Mouse (Mus musculus): ENCODE data around the gene 1700025G04Rik.
"Not testable (repeated sequence)": the region's sequence is repeated elsewhere in the genome, so short reads cannot be mapped to it uniquely, and the experiment has no call there.

The 1700025G04Rik gene

DNA sequence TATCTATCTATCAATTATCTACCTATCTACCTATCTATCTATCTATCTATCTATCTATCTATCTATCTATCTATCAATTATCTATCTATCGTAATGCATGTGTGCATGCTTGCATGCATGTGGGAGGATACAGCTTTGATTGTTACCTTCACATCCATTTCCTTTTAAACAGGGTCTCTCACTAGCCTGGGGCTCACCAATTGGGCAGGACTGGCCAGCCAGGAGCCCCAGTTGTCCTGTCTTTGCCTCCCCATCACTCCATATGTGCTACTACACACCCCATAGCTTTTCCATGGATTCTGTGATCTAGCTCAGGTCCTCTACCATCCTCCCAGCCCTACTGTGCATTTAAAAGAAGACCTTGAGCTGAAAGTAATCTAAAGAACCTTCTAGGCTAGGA, 231.5 kb downstream of the 1700025G04Rik start:
- DNase-seq (ENCODE audit: low spot score in 2 of 2) = peak in 1 of 2 experiments; percentile 8

DNA sequence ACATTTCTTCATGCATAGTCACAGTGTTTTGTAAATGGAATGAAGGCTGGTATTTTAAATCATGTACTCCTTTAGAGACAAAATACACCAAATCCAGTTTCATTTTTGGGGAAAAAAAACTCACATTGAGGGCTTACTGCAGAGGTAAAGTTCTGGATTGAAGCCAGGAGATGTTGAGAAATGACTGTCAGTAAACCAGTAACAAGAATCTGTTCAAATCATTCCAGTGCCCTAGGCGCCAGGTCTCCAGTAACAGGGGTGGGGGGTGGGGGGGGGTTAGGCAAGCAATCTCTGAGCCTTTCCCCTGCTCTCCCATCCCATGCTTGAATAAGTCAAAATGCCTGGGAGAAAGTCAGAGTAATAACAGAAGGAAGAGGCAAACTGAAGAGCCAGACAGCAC, 234.4 kb downstream of the 1700025G04Rik start:
- no peak for DNase-seq (ENCODE audit: low spot score in 2 of 2)

DNA sequence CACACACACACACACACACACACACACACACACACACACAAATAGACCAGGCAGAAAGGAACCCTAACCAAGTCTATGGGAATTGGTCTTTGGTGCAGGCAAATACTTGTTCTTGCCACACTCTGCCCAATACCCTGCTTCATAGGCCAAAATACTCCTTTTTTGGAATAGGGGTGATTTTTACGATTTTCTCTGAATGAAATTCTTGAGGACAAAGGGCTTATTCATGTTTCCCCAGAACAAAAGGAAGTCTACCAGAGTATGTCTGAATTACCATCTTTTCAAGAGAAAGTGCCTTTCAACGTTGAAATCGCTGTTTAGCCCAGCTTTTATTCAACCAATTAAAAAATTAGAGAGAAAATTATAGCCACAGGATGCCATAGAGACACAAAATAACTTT, 237.9 kb downstream of the 1700025G04Rik start:
- no peak for DNase-seq (ENCODE audit: low spot score in 2 of 2)

DNA sequence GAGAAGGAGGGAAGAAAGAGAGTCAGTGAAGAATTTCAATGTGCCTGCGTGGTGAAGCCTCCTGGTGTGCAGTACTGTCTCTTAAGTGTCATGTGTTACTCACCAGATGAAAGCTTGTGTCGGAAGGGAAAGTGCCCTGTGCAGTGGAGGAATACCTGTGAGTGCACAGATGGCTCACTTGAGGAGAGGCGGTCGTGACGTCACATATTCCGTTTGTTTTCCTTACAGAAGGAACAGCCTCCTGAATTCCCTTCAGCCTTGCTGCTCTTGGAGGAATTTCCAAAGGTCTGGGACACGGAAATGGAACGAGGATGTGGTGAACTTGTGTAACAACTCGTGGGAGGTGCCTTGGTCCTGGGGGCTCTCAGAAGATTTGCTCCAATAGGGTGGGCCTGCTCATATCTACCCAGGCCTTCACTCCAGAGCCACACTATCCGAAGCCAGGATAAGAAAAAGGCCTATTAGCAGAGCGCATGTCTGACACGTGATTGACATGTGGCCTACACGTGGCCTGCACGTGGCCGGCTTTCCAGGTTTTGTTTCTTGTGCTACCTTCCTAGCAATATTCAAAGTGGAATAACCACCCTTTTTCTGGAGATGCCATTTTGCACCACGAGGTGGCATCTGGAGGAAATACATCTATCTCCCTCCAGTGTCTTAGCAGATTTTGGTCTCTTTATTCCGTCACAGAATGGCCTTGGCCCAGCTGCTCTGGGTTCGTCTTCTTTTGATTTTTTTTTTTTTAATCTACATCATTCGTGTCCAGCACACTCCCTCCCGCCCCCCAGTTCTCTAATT, 238.7 kb downstream of the 1700025G04Rik start:
- DNase-seq (ENCODE audit: low spot score in 2 of 2) = peak in 1 of 2 experiments; percentile 54

DNA sequence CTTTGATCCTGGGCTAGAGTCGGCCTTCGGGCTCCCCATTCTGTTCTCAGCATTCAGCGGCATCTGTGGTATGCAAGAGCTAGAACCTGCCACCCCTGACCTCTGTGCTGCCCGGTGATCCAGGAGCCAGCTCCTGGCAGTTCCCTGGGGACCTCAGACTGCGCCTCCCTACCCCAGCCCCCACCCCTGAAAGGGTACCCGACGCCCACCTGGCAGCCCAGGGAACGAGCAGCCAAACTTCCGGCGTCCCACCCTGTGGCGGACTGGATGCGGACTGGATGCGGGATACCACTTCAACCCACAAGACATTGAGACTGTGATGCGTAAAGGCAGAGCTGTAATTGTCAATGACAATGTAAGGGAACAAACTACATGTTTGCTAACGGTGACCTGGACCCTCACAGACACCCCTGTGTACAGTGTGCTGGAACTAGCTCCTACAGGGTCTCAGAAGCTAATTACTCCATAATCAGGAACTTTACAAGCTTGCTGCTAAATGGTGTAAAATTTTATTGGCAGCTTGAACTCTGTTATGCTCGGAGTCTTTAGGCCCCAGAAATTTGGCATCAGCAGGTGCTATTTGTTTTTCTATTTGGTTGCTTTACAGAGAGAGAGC, 239.8 kb downstream of the 1700025G04Rik start:
- DNase-seq (ENCODE audit: low spot score in 2 of 2) = peak in 1 of 2 experiments; percentile 56

DNA sequence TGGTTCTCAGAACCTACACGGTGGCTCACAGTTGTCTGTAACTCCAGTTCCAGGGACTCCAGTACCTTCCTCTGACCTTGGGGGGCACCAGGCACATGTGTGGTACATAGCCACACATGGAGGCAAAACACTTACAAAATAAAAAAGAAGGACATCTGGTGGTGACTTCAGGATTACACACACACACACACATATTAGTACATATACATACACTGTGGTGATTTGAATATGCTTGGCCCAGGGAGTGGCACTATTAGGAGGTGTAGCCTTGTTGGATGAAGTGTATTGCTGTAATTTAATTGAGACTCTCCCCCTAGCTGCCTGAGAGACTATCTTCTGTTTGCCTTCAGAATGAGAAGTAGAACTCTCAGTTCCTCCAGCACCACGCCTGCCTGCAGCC, 241.6 kb downstream of the 1700025G04Rik start:
- DNase-seq (ENCODE audit: low spot score in 2 of 2) = peak in 1 of 2 experiments; percentile 23

DNA sequence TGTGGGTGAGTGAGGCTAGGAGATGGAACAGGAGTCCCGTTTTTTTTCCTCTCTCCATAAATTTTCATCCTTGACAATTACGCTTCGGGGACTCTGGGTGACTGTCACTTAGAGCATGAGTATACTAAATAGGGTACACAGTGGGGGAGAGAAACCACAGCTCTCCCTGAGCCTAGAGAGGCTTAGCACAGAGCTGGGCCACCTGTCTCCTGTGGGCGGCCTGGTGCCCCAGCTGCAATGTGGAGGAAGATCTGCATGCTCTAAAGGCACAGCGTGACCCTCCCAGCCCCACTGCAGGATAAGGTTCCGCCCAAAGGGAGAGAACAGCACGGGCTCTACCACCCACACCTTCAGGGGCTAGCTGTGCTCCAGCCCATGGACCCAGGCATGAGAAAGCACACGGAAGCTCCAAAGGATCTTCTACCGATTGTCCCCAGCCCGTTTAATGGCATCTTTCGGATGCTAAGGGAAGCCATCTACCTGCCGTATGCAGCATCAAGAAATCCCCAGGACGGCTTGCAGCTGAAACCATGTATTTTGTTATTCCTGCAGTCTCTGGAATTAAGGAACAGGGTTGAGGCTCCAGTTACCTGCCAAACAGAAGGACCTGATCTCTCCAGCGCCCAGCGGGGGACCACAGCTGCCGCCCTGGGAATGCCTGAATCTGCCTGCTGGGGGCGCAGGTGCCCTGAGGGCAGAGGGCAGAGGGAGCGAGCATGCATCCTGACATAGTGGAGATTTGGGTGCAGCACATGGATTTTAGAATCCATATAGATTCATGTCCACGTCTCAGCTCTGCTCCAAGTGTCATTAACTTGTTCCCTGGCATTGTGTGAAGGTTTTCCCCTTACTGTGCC, 243.8 kb downstream of the 1700025G04Rik start:
- DNase-seq (ENCODE audit: low spot score in 2 of 2) = peak in 1 of 2 experiments; percentile 48

DNA sequence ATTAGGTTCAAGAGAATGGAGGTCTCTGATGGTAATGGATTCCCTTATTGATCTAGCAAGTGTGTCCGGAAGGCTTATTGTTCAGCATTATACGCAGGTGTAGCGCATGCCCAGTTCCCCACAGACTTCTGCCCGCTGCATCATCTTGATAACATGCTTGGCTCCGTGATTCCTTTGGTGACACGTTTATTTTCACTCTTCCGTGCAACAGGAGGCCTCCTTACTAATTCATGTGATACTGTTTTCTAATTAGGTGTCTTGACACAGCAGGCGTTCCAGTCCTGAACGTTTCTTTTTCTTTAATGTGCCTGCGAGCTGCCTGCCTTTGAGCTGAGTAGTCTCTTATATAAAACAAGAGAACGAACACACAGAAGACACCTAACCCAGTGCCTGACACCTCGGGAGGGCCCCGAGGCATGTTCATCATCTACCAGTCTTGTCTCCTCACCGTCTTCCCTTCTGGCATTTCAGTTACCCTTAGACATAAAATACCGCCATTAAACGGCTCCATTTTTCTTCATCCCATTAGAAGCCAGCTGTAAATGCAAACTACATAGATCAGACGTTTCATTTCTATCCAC, 244.6 kb downstream of the 1700025G04Rik start:
- DNase-seq (ENCODE audit: low spot score in 2 of 2) = peak in 1 of 2 experiments; percentile 36

DNA sequence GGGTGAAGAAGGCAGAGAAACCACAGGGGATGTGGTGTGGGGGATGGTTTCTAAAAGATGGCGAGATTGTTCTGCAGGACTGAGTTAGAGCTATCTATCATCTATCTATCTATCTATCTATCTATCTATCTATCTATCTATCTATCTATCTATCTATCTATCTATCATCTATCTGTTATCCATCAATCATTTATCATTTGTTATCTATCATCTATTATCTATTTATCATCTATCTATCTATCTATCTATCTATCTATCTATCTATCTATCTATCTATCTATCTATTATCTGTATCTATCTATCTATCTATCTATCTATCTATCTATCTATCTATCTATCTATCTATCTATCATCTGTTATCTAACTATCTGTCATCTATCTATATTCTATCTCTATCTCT, 249.6 kb downstream of the 1700025G04Rik start:
- DNase-seq (ENCODE audit: low spot score in 2 of 2) = not testable (repeated sequence)

DNA sequence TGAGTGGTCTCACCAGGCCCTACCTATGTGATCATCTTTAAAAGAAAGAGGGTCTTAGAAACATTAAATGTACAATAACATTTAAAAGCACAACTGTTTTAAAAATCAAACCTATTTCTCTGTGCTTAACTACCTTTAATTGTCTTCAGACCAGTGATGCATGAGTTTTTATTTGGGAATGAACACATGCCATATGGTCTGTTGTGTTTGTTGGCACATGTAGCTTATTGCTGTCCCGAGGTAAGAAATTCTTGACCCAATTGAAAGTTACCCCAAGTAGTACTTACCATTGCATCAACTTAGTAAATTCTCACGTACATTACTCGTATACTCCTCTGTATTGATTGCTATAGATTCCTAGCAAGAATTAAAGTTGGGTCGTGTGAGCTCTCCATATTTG, 254.7 kb downstream of the 1700025G04Rik start:
- DNase-seq (ENCODE audit: low spot score in 2 of 2) = no peak

DNA sequence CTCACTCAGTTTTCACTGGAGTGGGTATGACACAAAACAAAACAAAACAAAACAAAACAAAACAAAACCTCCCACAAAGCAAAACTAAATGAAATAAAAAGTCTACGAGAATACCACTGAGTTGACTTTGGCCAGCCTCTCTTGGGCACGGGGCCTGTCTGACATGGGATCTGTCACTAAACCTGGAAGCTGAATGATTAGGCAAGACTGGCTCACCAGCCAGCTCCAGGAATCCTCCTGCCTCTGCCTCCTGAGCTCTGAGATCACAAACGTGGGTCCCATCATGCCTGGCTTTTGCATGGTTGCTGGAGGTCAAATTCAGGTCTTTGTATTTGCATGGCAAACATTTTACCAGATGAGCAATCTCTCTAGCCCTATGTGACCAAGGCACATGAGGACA, 258.1 kb downstream of the 1700025G04Rik start:
- peak in 1 of 2 experiments; percentile 53 for DNase-seq (ENCODE audit: low spot score in 2 of 2)

DNA sequence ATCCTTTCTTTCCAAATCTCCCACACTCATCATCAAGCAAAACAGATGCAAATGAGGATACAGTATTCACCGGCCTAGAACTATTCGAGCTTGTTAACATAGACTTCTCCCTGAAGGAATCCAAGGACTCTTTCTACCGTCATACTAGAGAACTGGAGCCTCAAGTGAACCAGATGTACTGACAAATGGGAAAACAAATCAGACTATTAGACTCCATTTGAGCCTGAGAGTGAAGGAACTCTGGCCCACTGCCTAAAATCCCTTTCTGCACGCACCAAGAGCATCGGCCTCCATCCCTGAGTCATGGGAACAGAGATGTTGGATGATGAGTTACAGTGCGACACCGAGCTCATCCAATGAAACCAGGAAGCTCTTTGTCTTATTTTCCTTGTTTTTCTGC, 264.9 kb downstream of the 1700025G04Rik start:
- no peak for DNase-seq (ENCODE audit: low spot score in 2 of 2)

DNA sequence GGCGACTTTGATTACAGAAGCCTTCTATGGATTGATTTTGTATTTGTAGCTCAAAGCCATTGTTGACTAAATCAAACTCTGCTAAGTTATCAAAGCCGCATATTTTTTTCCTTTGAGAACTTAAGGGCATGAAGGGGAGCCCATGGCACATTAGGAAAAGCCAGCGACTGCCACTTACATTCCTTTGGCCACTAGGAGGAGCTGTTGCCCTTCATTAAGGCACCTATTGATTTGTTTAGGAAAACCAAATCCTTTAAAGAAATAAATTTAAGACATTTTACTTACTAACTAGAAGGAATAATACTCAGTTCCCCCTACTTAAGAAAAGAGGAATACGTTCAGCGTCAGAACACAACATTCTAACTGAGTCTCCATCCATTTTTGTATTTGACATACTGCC, 269.5 kb downstream of the 1700025G04Rik start:
- DNase-seq (ENCODE audit: low spot score in 2 of 2) = peak in 1 of 2 experiments; percentile 68

DNA sequence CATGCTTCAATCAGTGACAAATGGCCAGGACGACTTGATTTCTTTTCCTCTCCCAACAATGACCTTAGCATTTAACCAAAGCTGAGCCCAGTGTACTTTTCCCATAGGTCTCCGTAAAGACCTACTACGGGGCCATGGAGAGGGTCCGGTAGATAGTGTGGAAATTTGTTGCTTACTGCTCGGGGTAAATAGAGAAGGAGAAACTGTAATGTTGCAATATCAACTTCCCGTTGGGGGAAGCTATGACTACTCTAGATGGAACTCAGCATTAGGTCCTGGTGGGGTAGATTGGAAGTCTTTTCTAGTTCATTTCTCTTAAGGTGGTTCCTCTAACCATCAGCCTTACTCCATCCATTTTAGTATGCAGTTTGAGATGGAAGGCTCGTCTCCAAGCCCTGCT, 270.7 kb downstream of the 1700025G04Rik start:
- no peak for DNase-seq (ENCODE audit: low spot score in 2 of 2)

DNA sequence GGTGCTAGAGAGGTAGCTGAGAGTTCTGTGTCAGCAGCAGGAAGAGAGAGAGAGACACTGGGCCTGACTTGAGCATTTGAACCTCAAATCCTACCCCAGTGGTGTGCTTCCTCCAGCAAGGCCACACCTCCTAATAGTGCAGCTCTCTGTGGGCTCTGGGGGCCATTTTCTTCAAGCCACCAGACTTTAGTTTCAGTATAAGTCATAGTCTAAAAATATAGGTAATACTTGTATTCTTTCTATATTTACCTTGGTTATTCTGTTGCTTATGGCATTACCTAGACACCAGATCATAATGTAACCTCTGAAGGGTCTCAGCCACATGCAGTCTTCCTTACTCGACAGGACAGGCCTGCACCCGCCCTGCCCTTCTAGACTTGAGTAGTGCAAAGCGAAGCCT, 273.9 kb downstream of the 1700025G04Rik start:
- no peak for DNase-seq (ENCODE audit: low spot score in 2 of 2)

DNA sequence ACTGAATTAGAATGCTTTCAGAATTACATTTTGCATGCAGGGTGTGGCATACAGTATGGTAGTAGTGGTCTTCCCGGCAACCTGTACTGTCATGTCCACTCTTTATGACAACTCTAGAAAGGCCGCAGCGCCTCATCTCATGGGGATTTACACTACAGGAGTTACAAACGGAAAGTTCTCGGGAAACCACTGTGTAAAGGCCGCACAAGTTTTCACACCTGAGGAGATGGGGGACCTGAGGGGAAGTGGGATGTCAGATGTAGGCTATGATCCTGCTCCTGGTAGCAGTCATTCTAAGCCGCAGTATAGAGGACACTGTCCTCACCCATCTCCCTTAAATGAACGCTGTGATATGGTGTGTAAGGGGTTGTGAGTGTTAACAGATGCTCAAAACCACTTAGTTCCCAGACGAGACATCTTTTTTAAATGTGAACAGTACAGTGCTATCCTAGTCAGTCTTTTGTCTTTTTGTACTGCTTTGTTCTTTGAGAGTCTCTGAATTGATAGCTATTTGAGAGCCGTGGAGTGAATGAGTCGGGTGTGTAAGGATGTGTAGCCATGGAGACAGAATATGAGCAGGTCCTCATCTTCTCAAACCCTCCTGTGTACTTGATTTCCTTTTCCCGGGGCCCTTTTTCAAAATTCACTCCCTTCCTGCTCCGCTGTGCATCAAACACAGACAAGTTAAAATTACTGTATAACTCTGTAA, 277.8 kb downstream of the 1700025G04Rik start:
- no peak for DNase-seq (ENCODE audit: low spot score in 2 of 2)

DNA sequence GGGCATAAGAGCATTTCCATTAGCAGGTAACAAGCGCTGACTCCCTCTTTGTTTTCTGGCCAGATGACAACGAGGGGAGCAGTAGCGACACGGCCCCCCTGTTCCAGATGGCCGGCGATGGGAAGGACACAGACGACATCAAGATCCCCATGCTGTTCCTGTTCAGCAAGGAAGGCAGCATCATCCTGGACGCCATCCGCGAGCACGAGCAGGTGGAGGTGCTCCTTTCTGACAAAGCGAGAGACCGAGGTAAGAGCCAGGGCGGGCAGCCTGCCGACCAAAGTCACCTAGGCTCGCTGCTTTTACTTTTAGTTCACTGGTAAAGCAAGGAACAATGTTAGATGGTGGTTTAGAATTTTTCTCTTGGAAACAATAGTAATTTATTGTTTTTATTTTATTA, 278.5 kb downstream of the 1700025G04Rik start:
- DNase-seq (ENCODE audit: low spot score in 2 of 2) = no peak

DNA sequence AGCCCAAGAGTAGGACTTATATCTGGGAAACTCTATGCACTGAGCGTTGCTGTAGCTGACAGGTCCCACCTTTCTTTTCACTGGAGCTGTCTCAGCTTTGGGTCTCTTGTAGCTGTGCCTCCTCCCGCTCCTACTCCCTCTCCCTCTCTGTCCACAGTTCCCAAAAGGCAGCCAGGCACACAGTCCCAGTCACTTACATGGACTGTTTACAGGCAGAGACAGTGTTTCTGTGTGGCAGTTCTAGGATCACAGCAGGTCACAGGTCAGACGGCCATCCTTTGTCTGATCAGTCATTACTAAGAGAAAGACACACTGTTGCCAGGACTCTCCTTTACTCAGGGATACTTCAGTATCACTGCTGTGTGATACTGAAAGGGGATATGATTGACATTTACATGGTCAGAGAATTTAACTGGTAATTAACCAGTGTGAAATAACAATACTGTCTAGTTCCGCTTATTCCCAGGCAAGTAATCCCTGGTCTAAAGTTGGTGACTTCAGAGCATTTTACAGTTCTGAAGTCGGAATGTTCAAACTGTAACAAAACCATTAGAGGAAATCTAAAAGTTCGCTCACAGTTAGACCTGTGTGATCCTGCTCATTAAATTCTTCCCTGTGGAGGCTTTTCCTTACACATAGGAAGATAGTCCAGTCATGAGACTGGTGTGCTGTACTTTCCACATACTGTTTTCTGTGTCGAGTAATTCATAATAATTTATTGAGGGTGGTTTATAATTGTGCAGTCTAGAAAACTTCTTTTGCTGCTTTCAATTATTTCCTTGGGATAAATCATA, 279.1 kb downstream of the 1700025G04Rik start:
- DNase-seq (ENCODE audit: low spot score in 2 of 2) = no peak

DNA sequence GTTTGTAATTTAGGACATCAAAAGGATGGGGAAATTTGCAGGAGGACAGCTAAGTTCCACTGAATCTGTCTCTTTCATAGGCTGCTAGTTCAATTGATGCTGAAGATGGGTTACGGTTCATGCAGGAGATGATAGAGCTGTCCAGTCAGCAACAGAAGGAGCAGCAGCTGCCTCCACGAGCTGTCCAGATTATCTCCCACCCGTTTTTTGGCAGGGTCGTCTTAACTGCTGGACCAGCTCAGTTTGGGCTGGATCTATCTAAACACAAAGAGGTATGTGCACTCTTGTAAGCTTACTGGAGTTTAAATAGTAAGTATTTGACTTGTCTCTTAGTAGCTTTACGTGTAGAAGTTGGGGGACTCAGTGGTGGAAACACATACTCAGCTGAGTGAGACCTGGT, 282.6 kb downstream of the 1700025G04Rik start:
- no peak for DNase-seq (ENCODE audit: low spot score in 2 of 2)

DNA sequence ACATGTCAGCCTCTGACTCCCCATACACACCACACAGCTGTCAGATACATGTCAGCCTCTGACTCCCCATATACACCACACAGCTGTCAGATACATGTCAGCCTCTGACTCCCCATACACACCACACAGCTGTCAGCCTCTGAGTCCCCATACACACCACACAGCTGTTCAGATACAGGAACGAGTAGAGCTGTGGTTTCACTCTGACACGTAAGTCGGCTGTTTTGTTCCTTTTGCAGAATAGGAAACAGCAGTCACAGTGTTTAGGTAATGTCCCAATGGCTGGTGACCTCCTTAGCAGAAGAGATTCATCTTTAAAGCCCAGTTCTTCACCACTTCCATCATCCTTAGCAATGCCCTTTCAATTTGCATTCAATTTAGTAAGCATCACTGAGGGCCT, 287.1 kb downstream of the 1700025G04Rik start:
- DNase-seq (ENCODE audit: low spot score in 2 of 2) = not testable (repeated sequence)
